Mouse (Mus musculus) stomach, embryonic 16.5 days (tissue): ENCODE measurements at regions not wholly inside any gene's neighbourhood (a gene's known extent, or its start where the extent isn't known, plus 50 kb on each side); places are given as distances from the start of the nearest gene placed in this dataset.

ENCODE experiments used
- ATAC-seq: fragments of 200-750 bp; cut with Nextera tagmentation; 2 replicates; pipeline ENCODE4 v1.8.0; 2017; ENCODE audit warnings: moderate number of reproducible peaks, moderate TSS enrichment; ENCODE audit not compliant: insufficient read depth, low FRiP score
- H3K27ac ChIP-seq: fragments of 300-500 bp; sonication (generic); 2 replicates; pipeline ENCODE4 v1.5.1; 2014; ENCODE audit warnings: low read length
- H3K27me3 ChIP-seq: fragments of 300-500 bp; sonication (generic); 2 replicates; pipeline ENCODE4 v1.6.1; 2014; ENCODE audit warnings: low read length, control low read depth, mixed read lengths; ENCODE audit not compliant: control insufficient read depth, insufficient read depth
- H3K36me3 ChIP-seq: fragments of 300-500 bp; sonication (generic); 2 replicates; pipeline ENCODE4 v1.6.1; 2014; ENCODE audit warnings: low read length; ENCODE audit not compliant: control insufficient read depth, insufficient read depth
- H3K4me1 ChIP-seq: fragments of 300-500 bp; sonication (generic); 2 replicates; pipeline ENCODE4 v1.6.1; 2014; ENCODE audit warnings: low read length, control low read depth, mixed read lengths; ENCODE audit not compliant: control insufficient read depth, insufficient read depth
- H3K4me2 ChIP-seq: fragments of 300-500 bp; sonication (generic); 2 replicates; pipeline ENCODE4 v1.6.1; 2014; ENCODE audit warnings: low read depth, low read length, mixed read lengths
- H3K4me3 ChIP-seq: fragments of 300-500 bp; sonication (generic); replicated peaks from 2 replicates; pipeline ENCODE4 v1.5.1; 2014; ENCODE audit warnings: mild to moderate bottlenecking, low read length
- H3K9ac ChIP-seq: fragments of 300-500 bp; sonication (generic); 2 replicates; pipeline ENCODE4 v1.6.1; 2014; ENCODE audit warnings: low read length
- H3K9me3 ChIP-seq: fragments of 300-500 bp; sonication (generic); replicated peaks from 2 replicates; pipeline ENCODE4 v1.6.1; 2016; ENCODE audit warnings: low read length, control low read depth; ENCODE audit not compliant: control insufficient read depth
- WGBS: fragments of 180-500 bp; shearing (Covaris S2); extraction: QIAGEN DNeasy Blood & Tissue Kit; methylation state at CpG from one replicate; pipeline ENCODE4 v1.1.7; 2014; 5-methylcytosine and 5-hydroxymethylcytosine counted together

- H3K27me3 ChIP-seq: no peaks in the 10 kb centered on the region
- ATAC-seq: no peak
- H3K4me3 ChIP-seq: no peak overlapping the region
- no peak overlapping the region for H3K27ac ChIP-seq
- 69% methylated on average over 7 of the region's 7 CpGs for whole genome bisulfite sequencing
- no peaks in the 10 kb centered on the region for H3K36me3 ChIP-seq
- no peak overlapping the region for H3K4me2 ChIP-seq
- no peak overlapping the region for H3K9ac ChIP-seq
- H3K4me1 ChIP-seq: peaks cover 3% of the 10 kb centered on the region; the same call in 1 of the 2 replicates
- H3K9me3 ChIP-seq: no peaks in the 10 kb centered on the region
Observed at GRCm38 (mm10) chr14:48052405-48052804, 68.2 kb upstream of the Peli2 start.

GRCm38 (mm10) chr14:48053151-48053550 lies 67.5 kb upstream of the Peli2 start:
- no peak overlapping the region for H3K4me2 ChIP-seq
- H3K9me3 ChIP-seq: no peaks in the 10 kb centered on the region
- no peak overlapping the region for H3K4me3 ChIP-seq
- H3K27ac ChIP-seq: no peak overlapping the region
- H3K27me3 ChIP-seq: no peaks in the 10 kb centered on the region
- H3K9ac ChIP-seq: no peak overlapping the region
- no peak for ATAC-seq
- H3K4me1 ChIP-seq: peaks cover 3% of the 10 kb centered on the region; the same call in 1 of the 2 replicates
- H3K36me3 ChIP-seq: no peaks in the 10 kb centered on the region
- 70% methylated on average over 4 of the region's 4 CpGs for WGBS

- Histone ChIP-seq H3K27me3 (no peaks in the 10 kb centered on the region), H3K4me3 (no peak overlapping the region), H3K4me2 (no peak overlapping the region), H3K9ac (no peak overlapping the region), H3K9me3 (no peaks in the 10 kb centered on the region), H3K4me1 (peaks cover 10% of the 10 kb centered on the region), H3K27ac (no peak overlapping the region), H3K36me3 (no peaks in the 10 kb centered on the region)
- ATAC-seq: no peak
- 73% methylated on average over 3 of the region's 3 CpGs for WGBS
Observed at GRCm38 (mm10) chr14:48054719-48055118, 65.9 kb upstream of the Peli2 start.

GRCm38 (mm10) chr14:48055861-48056260 lies 64.8 kb upstream of the Peli2 start:
- no peak overlapping the region for H3K4me3 ChIP-seq
- H3K27me3 ChIP-seq: no peaks in the 10 kb centered on the region
- WGBS: 92% methylated on average over 2 of the region's 2 CpGs
- H3K4me2 ChIP-seq: no peak overlapping the region
- no peaks in the 10 kb centered on the region for H3K36me3 ChIP-seq
- H3K9ac ChIP-seq: no peak overlapping the region
- H3K27ac ChIP-seq: no peak overlapping the region
- no peak for ATAC-seq
- no peaks in the 10 kb centered on the region for H3K9me3 ChIP-seq
- peaks cover 8% of the 10 kb centered on the region; the same call in 1 of the 2 replicates for H3K4me1 ChIP-seq

- H3K9ac ChIP-seq: no peak overlapping the region
- WGBS: 65% methylated on average over 9 of the region's 9 CpGs
- ATAC-seq: peak; percentile 93
Observed at GRCm38 (mm10) chr14:48058234-48058868, 62.3 kb upstream of the Peli2 start.

GRCm38 (mm10) chr14:48059664-48060455 lies 60.8 kb upstream of the Peli2 start:
- Histone ChIP-seq H3K27me3 (no peaks in the 10 kb centered on the region), H3K9me3 (no peaks in the 10 kb centered on the region), H3K4me1 (peaks cover 8% of the 10 kb centered on the region; the same call in 1 of the 2 replicates), H3K4me2 (no peak overlapping the region), H3K4me3 (no peak overlapping the region), H3K27ac (0 out of 2 replicates have a peak overlapping the region, but pooled peaks have one; percentile 10), H3K36me3 (no peaks in the 10 kb centered on the region), H3K9ac (no peak overlapping the region)
- 70% methylated on average over 15 of the region's 15 CpGs for WGBS
- no peak for ATAC-seq

More at GRCm38 (mm10) chr14:48058234-48058868, 62.3 kb upstream of the Peli2 start:
- Histone ChIP-seq H3K36me3 (no peaks in the 10 kb centered on the region), H3K27ac (peak overlapping the region; percentile 43), H3K4me1 (peaks cover 8% of the 10 kb centered on the region; the same call in 1 of the 2 replicates), H3K4me3 (no peak overlapping the region), H3K4me2 (no peak overlapping the region), H3K9me3 (no peaks in the 10 kb centered on the region), H3K27me3 (no peaks in the 10 kb centered on the region)

- no peak overlapping the region for H3K4me3 ChIP-seq
- H3K36me3 ChIP-seq: no peaks in the 10 kb centered on the region
- H3K4me2 ChIP-seq: no peak overlapping the region
- no peaks in the 10 kb centered on the region for H3K9me3 ChIP-seq
- no peak for ATAC-seq
- H3K9ac ChIP-seq: no peak overlapping the region
- no peaks in the 10 kb centered on the region for H3K27me3 ChIP-seq
- no peaks in the 10 kb centered on the region for H3K4me1 ChIP-seq
- 64% methylated on average over 3 of the region's 3 CpGs for WGBS
- H3K27ac ChIP-seq: no peak overlapping the region
Observed at GRCm38 (mm10) chr14:48068641-48069040, 52.0 kb upstream of the Peli2 start.
